Mouse (Mus musculus): ENCODE measurements at regions not wholly inside any gene's neighbourhood (a gene's known extent, or its start where the extent isn't known, plus 50 kb on each side); places are given as distances from the start of the nearest gene placed in this dataset.
A peak's percentile ranks its signal among the peaks of the same experiment; 100 is the strongest.

DNA sequence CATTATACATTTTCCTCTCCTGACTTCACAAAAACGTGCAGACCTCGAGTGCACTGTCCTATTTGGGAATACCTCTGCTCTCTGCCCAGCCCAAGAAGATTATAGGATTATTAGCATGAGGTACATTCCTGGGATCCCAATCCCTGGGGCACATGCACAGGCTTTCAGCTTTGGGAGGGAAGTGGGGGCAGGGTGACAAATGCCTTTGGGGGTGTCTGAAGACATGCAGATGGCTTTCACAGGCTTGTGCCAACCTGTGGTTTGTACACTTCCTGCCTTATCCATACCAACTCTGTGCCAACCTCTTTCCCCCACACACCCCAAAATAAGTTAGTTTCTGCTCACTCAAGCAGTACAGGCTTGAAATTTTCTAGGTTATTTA is 160.3 kb upstream of the Thbs1 start:
- Histone ChIP-seq H3K27ac (ENCODE audit: insufficient read depth, low read length) (no peak overlapping the region), H3K4me1 (ENCODE audit: control insufficient read depth, insufficient read depth, low read length) (no peaks in the 10 kb centered on the region), H3K4me3 (ENCODE audit: insufficient read depth, low read length) (no peak overlapping the region)
- TF ChIP-seq POLR2A (IDR thresholded peaks at IDR 0.05; ENCODE audit: extremely low read depth, insufficient read depth, low read length) (no peak), CTCF (IDR thresholded peaks at IDR 0.05; ENCODE audit: extremely low read depth, insufficient read depth, low read length) (no peak)

DNA sequence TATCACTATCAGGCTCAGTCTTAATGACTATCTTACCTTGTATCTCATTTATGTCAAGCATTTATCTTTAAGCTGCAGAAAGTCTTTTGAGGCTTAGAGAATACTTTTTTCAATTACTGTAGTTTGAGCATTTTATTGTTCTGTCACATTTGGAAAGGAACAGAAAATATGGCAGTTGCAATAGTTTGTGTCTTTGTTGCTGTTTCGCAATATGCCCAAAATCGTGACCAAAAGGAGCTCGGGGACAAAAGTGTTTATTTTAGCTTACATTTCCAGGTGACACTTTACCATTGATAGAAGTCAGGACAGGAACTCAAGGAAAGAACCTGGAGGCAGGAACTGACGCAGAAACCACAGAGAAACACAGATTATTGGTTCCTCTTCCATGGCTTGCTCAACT is 152.9 kb upstream of the Thbs1 start:
- TF ChIP-seq POLR2A (IDR thresholded peaks at IDR 0.05; ENCODE audit: extremely low read depth, insufficient read depth, low read length), result no peak
- TF ChIP-seq CTCF (IDR thresholded peaks at IDR 0.05; ENCODE audit: extremely low read depth, insufficient read depth, low read length), result no peak
- Histone ChIP-seq H3K4me1 (ENCODE audit: control insufficient read depth, insufficient read depth, low read length) (no peaks in the 10 kb centered on the region), H3K4me3 (ENCODE audit: insufficient read depth, low read length) (no peak overlapping the region), H3K27ac (ENCODE audit: insufficient read depth, low read length) (no peak overlapping the region)

DNA sequence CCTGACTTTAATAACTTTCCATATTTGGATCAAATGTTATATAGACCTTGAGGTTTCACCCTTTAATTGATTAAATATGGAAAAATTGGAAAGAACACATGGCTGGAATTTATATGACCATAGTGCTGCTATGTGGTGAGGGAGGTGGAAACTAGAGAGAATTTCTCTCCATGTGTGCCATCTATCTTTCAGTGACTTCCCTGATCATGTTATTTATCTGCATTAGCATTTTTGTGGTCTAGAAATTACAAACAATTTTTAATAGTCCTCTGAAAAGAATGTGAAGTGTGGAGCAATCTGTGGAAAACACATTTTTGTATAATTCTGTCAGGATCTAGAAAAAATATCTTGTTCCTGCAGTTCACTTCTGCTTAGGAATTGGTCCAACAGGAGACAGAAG is 152.2 kb upstream of the Thbs1 start:
- no peak overlapping the region for H3K4me3 ChIP-seq (ENCODE audit: insufficient read depth, low read length)
- H3K27ac ChIP-seq (ENCODE audit: insufficient read depth, low read length), result no peak overlapping the region
- H3K4me1 ChIP-seq (ENCODE audit: control insufficient read depth, insufficient read depth, low read length), result no peaks in the 10 kb centered on the region
- no peak for TF ChIP-seq POLR2A (IDR thresholded peaks at IDR 0.05; ENCODE audit: extremely low read depth, insufficient read depth, low read length)
- TF ChIP-seq CTCF (IDR thresholded peaks at IDR 0.05; ENCODE audit: extremely low read depth, insufficient read depth, low read length), result no peak

DNA sequence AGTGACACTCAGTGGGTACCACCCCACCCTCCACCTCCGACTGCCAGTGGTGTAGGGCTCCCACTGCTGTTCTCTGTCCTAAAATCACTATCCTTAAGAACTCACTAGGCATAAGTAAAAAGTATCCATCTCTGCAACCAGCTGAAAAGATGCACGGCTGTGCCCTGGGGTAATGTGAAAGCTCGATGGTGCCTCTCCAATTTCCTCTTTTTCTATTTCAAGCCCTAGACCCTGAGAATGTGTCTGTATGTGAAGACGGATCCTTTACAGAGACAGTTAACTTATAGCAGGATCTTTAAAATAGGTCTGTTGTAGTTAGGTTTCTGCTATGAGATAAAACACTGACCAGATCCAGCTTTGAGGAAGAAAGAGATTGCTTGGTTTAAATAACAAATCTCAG is 149.1 kb upstream of the Thbs1 start:
- Histone ChIP-seq H3K4me1 (ENCODE audit: control insufficient read depth, insufficient read depth, low read length) (no peaks in the 10 kb centered on the region), H3K4me3 (ENCODE audit: insufficient read depth, low read length) (no peak overlapping the region), H3K27ac (ENCODE audit: insufficient read depth, low read length) (peak overlapping the region; percentile 47; the same call in 1 of the 2 replicates)
- TF ChIP-seq CTCF (IDR thresholded peaks at IDR 0.05; ENCODE audit: extremely low read depth, insufficient read depth, low read length) (no peak), POLR2A (IDR thresholded peaks at IDR 0.05; ENCODE audit: extremely low read depth, insufficient read depth, low read length) (no peak)

DNA sequence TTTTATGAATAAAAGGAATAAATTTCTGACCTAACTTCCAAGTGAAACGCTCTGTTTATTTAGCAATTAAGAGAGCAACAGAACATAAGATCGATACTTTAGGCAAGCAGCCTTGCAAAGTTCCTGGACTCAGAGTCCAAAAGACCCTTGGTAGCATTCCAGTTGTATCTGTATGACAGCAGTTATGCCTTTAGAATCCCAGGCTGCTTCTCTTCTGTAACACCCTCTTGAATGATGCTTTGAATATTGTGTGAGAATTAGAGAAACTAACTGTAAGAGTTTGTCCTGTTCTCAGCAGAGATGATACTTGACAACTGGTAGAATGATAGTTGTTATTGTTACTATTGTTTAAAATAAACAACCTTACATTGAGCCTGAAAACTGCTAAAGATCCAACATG is 148.2 kb upstream of the Thbs1 start:
- no peak overlapping the region for H3K27ac ChIP-seq (ENCODE audit: insufficient read depth, low read length)
- H3K4me3 ChIP-seq (ENCODE audit: insufficient read depth, low read length), result no peak overlapping the region
- no peak for TF ChIP-seq POLR2A (IDR thresholded peaks at IDR 0.05; ENCODE audit: extremely low read depth, insufficient read depth, low read length)
- TF ChIP-seq CTCF (IDR thresholded peaks at IDR 0.05; ENCODE audit: extremely low read depth, insufficient read depth, low read length), result no peak
- H3K4me1 ChIP-seq (ENCODE audit: control insufficient read depth, insufficient read depth, low read length), result no peaks in the 10 kb centered on the region

DNA sequence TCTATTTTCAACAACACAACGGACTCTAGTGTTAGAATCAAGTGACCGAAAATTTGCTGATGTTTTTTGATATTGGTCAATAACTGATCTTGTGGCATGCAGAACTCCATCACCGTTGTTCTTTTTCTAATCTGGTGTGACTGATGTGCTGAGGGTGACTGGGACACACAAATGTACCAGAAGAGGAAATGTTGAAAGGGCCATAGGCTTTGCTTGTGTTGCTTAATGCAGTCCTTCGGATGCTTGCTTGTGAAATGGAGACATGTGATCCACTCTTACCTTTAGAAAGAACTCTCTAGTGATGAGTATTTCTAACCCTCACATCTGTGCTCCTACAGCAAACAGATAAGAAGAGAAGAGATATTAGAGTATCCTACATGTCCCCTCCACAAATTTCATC is 145.9 kb upstream of the Thbs1 start:
- no peak overlapping the region for H3K27ac ChIP-seq (ENCODE audit: insufficient read depth, low read length)
- TF ChIP-seq CTCF (IDR thresholded peaks at IDR 0.05; ENCODE audit: extremely low read depth, insufficient read depth, low read length) (no peak), POLR2A (IDR thresholded peaks at IDR 0.05; ENCODE audit: extremely low read depth, insufficient read depth, low read length) (no peak)
- no peak overlapping the region for H3K4me3 ChIP-seq (ENCODE audit: insufficient read depth, low read length)
- no peaks in the 10 kb centered on the region for H3K4me1 ChIP-seq (ENCODE audit: control insufficient read depth, insufficient read depth, low read length)

DNA sequence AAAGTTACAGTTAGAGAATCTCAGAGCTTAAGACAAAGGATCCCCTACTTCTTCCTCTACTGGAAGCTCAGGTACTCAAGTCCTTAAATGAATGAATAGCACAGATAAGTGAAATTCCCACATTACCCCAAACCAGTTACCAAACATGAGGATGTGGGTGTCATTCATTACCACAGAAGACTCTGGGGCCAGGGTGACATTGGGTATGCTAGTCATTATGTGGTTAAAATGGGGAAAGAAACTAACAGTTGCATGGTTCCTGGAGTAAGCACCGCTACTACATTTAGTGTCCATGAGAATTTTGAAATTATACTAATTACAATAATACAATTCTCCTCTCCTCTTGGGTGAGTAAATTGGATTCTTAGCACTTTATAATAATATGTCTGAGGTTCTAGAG is 142.9 kb upstream of the Thbs1 start:
- Histone ChIP-seq H3K27ac (ENCODE audit: insufficient read depth, low read length) (no peak overlapping the region), H3K4me1 (ENCODE audit: control insufficient read depth, insufficient read depth, low read length) (no peaks in the 10 kb centered on the region), H3K4me3 (ENCODE audit: insufficient read depth, low read length) (no peak overlapping the region)
- TF ChIP-seq POLR2A (IDR thresholded peaks at IDR 0.05; ENCODE audit: extremely low read depth, insufficient read depth, low read length) (no peak), CTCF (IDR thresholded peaks at IDR 0.05; ENCODE audit: extremely low read depth, insufficient read depth, low read length) (no peak)

DNA sequence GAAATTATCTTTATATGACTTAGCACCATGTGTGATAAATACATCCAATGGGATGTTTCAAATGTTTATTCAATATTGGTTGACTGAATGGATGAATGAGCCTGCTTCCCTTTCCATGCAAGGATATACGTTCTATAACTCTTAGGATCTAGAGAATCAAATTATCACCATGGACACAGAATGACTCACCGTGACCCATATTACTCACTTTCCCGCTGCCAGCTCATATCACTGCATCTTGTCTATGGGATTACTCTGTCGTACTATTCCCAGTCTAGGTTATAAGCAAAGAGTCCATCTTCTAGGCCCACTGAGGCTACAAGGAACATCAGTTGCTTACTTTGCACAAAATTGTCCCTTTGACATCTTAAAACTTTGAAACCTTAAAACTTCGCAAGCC is 141.0 kb upstream of the Thbs1 start:
- no peak overlapping the region for H3K4me3 ChIP-seq (ENCODE audit: insufficient read depth, low read length)

DNA sequence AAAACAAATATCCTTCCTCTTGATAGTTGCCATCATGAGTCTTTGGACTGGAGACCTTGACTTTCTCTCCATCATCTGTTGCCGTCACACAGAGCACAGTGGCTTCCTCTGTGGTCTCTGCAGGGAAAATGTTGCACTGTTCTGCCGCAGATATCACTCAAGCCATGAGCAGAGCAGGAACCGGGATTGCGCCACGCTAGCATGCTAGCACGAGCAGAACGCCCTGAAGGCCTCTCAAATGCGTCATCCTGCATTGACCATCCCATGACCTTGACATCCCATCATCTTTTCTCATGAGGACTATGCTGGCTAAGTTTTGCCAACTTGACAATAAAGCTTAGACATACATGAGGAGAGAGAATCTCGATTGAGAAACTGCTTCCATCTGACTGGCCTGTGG is 134.6 kb upstream of the Thbs1 start:
- H3K27ac ChIP-seq (ENCODE audit: insufficient read depth, low read length), result no peak overlapping the region
- TF ChIP-seq CTCF (IDR thresholded peaks at IDR 0.05; ENCODE audit: extremely low read depth, insufficient read depth, low read length) (no peak), POLR2A (IDR thresholded peaks at IDR 0.05; ENCODE audit: extremely low read depth, insufficient read depth, low read length) (no peak)
- no peaks in the 10 kb centered on the region for H3K4me1 ChIP-seq (ENCODE audit: control insufficient read depth, insufficient read depth, low read length)
- no peak overlapping the region for H3K4me3 ChIP-seq (ENCODE audit: insufficient read depth, low read length)

More for the DNA sequence above, 141.0 kb upstream of the Thbs1 start:
- no peak overlapping the region for H3K27ac ChIP-seq (ENCODE audit: insufficient read depth, low read length)
- TF ChIP-seq CTCF (IDR thresholded peaks at IDR 0.05; ENCODE audit: extremely low read depth, insufficient read depth, low read length) (no peak), POLR2A (IDR thresholded peaks at IDR 0.05; ENCODE audit: extremely low read depth, insufficient read depth, low read length) (no peak)
- H3K4me1 ChIP-seq (ENCODE audit: control insufficient read depth, insufficient read depth, low read length), result no peaks in the 10 kb centered on the region

DNA sequence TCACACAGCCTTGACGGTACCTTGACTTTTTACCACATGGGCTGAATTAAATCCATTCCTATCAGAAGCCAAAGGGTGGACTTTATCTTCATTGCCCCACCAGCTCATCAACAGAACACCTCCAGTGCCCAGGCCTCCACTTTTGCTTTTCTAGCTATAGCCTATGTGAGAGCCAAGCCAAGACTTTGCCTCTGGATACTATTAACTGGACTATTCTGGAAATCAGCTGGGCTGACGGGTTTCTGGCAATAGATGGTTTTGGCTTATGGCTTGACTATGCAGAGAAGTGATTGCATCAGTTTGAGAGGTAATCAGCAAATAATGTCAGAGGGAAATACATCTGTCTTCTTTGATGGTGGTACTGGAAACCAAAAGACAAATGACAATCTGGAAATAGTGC is 130.8 kb upstream of the Thbs1 start:
- no peak overlapping the region for H3K4me3 ChIP-seq (ENCODE audit: insufficient read depth, low read length)
- no peak overlapping the region for H3K27ac ChIP-seq (ENCODE audit: insufficient read depth, low read length)
- TF ChIP-seq CTCF (IDR thresholded peaks at IDR 0.05; ENCODE audit: extremely low read depth, insufficient read depth, low read length), result no peak
- TF ChIP-seq POLR2A (IDR thresholded peaks at IDR 0.05; ENCODE audit: extremely low read depth, insufficient read depth, low read length), result no peak
- H3K4me1 ChIP-seq (ENCODE audit: control insufficient read depth, insufficient read depth, low read length), result no peaks in the 10 kb centered on the region

DNA sequence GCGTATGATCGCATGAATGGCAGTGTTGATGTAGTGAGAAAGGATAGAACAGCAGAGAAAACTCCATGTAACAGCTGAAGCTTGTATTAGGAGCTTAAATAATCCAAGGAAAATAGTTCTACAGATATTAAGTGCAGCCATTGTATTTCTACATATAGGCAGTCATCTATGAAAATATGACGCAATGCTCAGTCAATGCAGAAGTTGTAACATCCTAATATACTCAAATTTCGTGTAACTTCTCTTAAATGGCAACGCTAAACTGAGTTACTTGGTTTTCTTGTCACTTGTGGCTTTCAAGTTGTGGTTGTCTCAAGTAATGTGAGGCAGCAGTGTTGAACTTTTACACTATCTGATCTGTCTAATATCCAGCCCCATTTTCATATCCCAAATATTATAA is 127.1 kb upstream of the Thbs1 start:
- Histone ChIP-seq H3K4me1 (ENCODE audit: control insufficient read depth, insufficient read depth, low read length) (no peaks in the 10 kb centered on the region), H3K4me3 (ENCODE audit: insufficient read depth, low read length) (no peak overlapping the region), H3K27ac (ENCODE audit: insufficient read depth, low read length) (no peak overlapping the region)
- TF ChIP-seq POLR2A (IDR thresholded peaks at IDR 0.05; ENCODE audit: extremely low read depth, insufficient read depth, low read length) (no peak), CTCF (IDR thresholded peaks at IDR 0.05; ENCODE audit: extremely low read depth, insufficient read depth, low read length) (no peak)
